ENCODE assay signal across 8 mouse cellular contexts in the genomic region with DNA sequence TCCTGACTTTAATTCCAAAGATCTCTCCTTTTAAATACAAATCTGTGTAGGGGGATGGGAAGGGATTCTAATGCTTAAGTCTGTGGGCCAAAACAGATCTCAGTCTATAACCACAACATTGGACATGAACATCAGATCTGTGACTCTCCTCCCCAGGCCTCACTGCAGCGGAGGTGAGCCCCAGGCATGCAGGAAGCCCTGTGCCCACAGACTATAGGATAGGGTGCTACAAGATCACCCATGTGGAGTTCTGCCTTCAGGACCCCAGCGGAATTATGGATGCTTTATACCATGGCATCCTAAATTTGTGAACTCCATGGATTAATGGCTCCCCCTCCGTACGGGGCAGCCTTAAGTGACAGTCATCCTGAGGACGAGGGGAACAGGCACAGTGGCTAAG. TPM values are rescaled to one million over a fixed set of nuclear protein-coding genes. Genes with fewer than 3 reads are reported as not detected.
A peak's percentile ranks its signal among the peaks of the same experiment; 100 is the strongest.
DNase-seq lines count a peak whose midpoint lies in the region; ATAC-seq and TF ChIP-seq lines count a peak whose summit lies in the region.

No protein-coding gene starts in this region.

- peak overlapping the region; percentile 42 for H3K9ac ChIP-seq in neural tube, embryonic 11.5 days (ENCODE audit: low read length)
- peak overlapping the region; percentile 4; the same call in 1 of the 2 replicates for H3K9ac ChIP-seq in liver, embryonic 13.5 days
- peak overlapping the region; percentile 41 for H3K9ac ChIP-seq in stomach, postnatal 0 days (ENCODE audit: low read length)

- H3K4me2 ChIP-seq in neural tube, embryonic 11.5 days (ENCODE audit: low read depth), result 0 out of 2 replicates have a peak overlapping the region, but pooled peaks have one; percentile 10
- peak overlapping the region; percentile 98; the same call in 1 of the 2 replicates for H3K4me2 ChIP-seq in liver, embryonic 13.5 days
- peak overlapping the region; percentile 31; the same call in 1 of the 2 replicates for H3K4me2 ChIP-seq in stomach, postnatal 0 days (replicated peaks; ENCODE audit: low read depth)

- no peak for TF ChIP-seq EP300 in stomach, postnatal 0 days (optimal IDR thresholded peaks at IDR 0.05)

- no peak for TF ChIP-seq CTCF in stomach, postnatal 0 days (IDR thresholded peaks at IDR 0.05; ENCODE audit: low read depth)

- H3K27me3 ChIP-seq in neural tube, embryonic 11.5 days (ENCODE audit: control insufficient read depth, insufficient read depth, low read length), result no peaks in the 10 kb centered on the region
- H3K27me3 ChIP-seq in liver, embryonic 13.5 days, result no peaks in the 10 kb centered on the region
- no peaks in the 10 kb centered on the region for H3K27me3 ChIP-seq in stomach, postnatal 0 days (ENCODE audit: control insufficient read depth, insufficient read depth, low read length)

- peak; percentile 48 for DNase-seq in cerebellum, adult 9-10 months
- no peak for DNase-seq in cerebellum, postnatal 4 days (ENCODE audit: low spot score in 2 of 2)
- no peak for DNase-seq in neural tube, embryonic 11.5 days (ENCODE audit: low spot score)
- DNase-seq in neural tube, embryonic 10.5 days (ENCODE audit: extremely low spot score, low spot score), result no peak
- no peak for DNase-seq in liver, embryonic 13.5 days
- no peak for DNase-seq in stomach, postnatal 0 days (ENCODE audit: low spot score)
- DNase-seq in left cerebral cortex, postnatal 36 days (ENCODE audit: low spot score in 2 of 2), result no peak
- no peak for DNase-seq in left cerebral cortex, adult 11 months (ENCODE audit: low spot score)

- intact Hi-C loops in left cerebral cortex, postnatal 36 days (cut with DNase I), result no loop called here

- H3K27ac ChIP-seq in neural tube, embryonic 11.5 days (ENCODE audit: low read depth, low read length), result peak overlapping the region; percentile 98; the same call in 1 of the 2 replicates
- H3K27ac ChIP-seq in liver, embryonic 13.5 days, result peak overlapping the region; percentile 96
- H3K27ac ChIP-seq in stomach, postnatal 0 days (replicated peaks), result peak overlapping the region; percentile 100

- WGBS in neural tube, embryonic 11.5 days, result 88% methylated on average over 5 of the region's 5 CpGs
- WGBS in liver, embryonic 13.5 days (ENCODE audit: insufficient replicate concordance), result 82% methylated on average over 5 of the region's 5 CpGs
- 66% methylated on average over 5 of the region's 5 CpGs for WGBS in stomach, postnatal 0 days

- no peaks in the 10 kb centered on the region for H3K9me3 ChIP-seq in neural tube, embryonic 11.5 days (ENCODE audit: control insufficient read depth, low read length)
- H3K9me3 ChIP-seq in liver, embryonic 13.5 days (replicated peaks), result no peaks in the 10 kb centered on the region
- H3K9me3 ChIP-seq in stomach, postnatal 0 days (ENCODE audit: control insufficient read depth, low read length), result no peaks in the 10 kb centered on the region

- H3K4me3 ChIP-seq in neural tube, embryonic 11.5 days (ENCODE audit: low read depth, low read length), result no peak overlapping the region
- no peak overlapping the region for H3K4me3 ChIP-seq in liver, embryonic 13.5 days (replicated peaks)
- H3K4me3 ChIP-seq in stomach, postnatal 0 days (ENCODE audit: low read depth, low read length), result no peak overlapping the region

- no peaks in the 10 kb centered on the region for H3K36me3 ChIP-seq in neural tube, embryonic 11.5 days (ENCODE audit: control insufficient read depth, insufficient read depth, low read length)
- H3K36me3 ChIP-seq in liver, embryonic 13.5 days, result peaks cover 8% of the 10 kb centered on the region
- H3K36me3 ChIP-seq in stomach, postnatal 0 days (ENCODE audit: control insufficient read depth, insufficient read depth, low read length), result peaks cover 6% of the 10 kb centered on the region; the same call in 1 of the 2 replicates

- peaks cover 19% of the 10 kb centered on the region for H3K4me1 ChIP-seq in neural tube, embryonic 11.5 days (ENCODE audit: control insufficient read depth, insufficient read depth, low read length)
- H3K4me1 ChIP-seq in liver, embryonic 13.5 days (replicated peaks), result peaks cover 79% of the 10 kb centered on the region
- peaks cover 10% of the 10 kb centered on the region for H3K4me1 ChIP-seq in stomach, postnatal 0 days (replicated peaks; ENCODE audit: control insufficient read depth, insufficient read depth)

- ATAC-seq in neural tube, embryonic 11.5 days (ENCODE audit: insufficient read depth, low FRiP score, low TSS enrichment), result no peak
- ATAC-seq in liver, embryonic 13.5 days (ENCODE audit: low read depth), result no peak
- no peak for ATAC-seq in stomach, postnatal 0 days (ENCODE audit: low FRiP score, low TSS enrichment)

RNA-seq across cellular contexts. Expression of gene Irf2bp2, which starts 2.9 kb away (rescaled TPM):
- polyA plus RNA-seq in neural tube, embryonic 11.5 days (2014; fragmentation: Nextera tagmentation; extraction: Ambion mirVana), result 4.7 and 4.8 TPM in 2 replicates
- 3.8 and 4.0 TPM in 2 replicates for polyA plus RNA-seq in liver, embryonic 13.5 days (2015; fragmentation: Nextera tagmentation; extraction: Ambion mirVana)
- 10.1 and 10.2 TPM in 2 replicates for polyA plus RNA-seq in stomach, postnatal 0 days (2015; fragmentation: Nextera tagmentation; extraction: Ambion mirVana)
- total RNA-seq in left cerebral cortex, postnatal 36 days (2021), result 10 to 100 TPM; 54.3 to 63.3 TPM

Comparison
In these comparisons a context has a peak if more than half of its experiments do, and no peak if none do; other contexts are left out.
1. H3K4me2 ChIP-seq: peak in every context shown above with its lines; median percentile 98 in liver, embryonic 13.5 days; 31 in stomach, postnatal 0 days; 10 in neural tube, embryonic 11.5 days.